9 mouse cellular contexts compared by ENCODE assay signal in the genomic region with DNA sequence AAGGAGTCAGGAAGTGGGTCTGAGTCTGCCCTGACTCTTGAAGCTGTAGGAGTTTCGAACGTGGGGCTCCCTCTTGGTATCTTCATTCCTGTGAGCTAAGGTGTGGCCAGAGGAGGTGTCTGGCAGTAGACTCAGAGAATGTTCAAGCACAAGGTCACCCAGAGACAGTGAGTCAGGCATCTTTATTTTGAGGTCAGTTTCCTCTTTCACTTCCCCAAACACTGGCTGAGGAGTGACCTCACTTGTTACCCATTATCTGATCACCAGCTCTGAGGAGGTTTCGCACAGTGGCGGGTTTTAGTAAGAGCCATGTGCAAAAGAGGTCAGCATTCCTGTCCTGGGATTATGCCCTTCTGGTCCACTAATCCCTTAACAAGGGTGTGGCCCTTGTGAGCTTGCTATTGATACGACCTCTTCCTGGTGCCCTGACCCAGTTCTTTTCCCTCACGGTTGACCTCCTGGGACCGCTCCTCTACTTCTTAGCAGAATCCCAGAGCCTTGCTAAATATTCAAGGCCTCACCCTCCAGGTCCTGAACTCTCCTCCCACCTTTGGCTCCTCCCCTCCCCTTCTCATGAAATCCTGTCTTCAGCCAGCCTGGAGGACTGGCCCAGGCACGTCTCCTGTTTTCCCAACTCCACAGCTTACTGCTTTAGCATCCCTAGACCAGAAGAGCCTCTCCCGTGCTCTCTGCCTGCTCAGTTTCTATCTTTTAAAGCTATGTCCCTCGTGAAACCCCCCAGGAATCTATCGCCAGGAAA. TPM values are rescaled to one million over a fixed set of nuclear protein-coding genes. Genes with fewer than 3 reads are reported as not detected.
DNase-seq lines count a peak whose midpoint lies in the region; ATAC-seq and TF ChIP-seq lines count a peak whose summit lies in the region.
"Had no signal": no experiment of that assay in that cellular context is flagged by ENCODE, and none has a peak within 500 bp of the region (broad histone marks: within the 10 kb centered on the region; RNA-seq: fewer than 3 reads in every experiment).

No protein-coding gene starts in this region.

- intact Hi-C loops in gastrocnemius, adult 2 months (cut with DNase I): no loop called here

- H3K4me2 ChIP-seq in midbrain, embryonic 14.5 days (ENCODE audit: low read length): no peak overlapping the region

- TF ChIP-seq CTCF in gastrocnemius, adult 2 months (IDR thresholded peaks at IDR 0.05): no peak

- no peak overlapping the region for H3K4me3 ChIP-seq in gastrocnemius, adult 2 months
- no peak overlapping the region for H3K4me3 ChIP-seq in embryonic facial prominence, embryonic 10.5 days
- no peak overlapping the region for H3K4me3 ChIP-seq in midbrain, embryonic 14.5 days (replicated peaks; ENCODE audit: low read depth, low read length)
- H3K4me3 ChIP-seq: erythroblast, embryonic 14.5 days had no signal

- 0 out of 2 replicates have a peak overlapping the region, but pooled peaks have one; percentile 31 for H3K27ac ChIP-seq in gastrocnemius, adult 2 months
- peak overlapping the region; percentile 21 for H3K27ac ChIP-seq in embryonic facial prominence, embryonic 10.5 days (replicated peaks)
- no peak overlapping the region for H3K27ac ChIP-seq in midbrain, embryonic 14.5 days (replicated peaks; ENCODE audit: low read depth, low read length)

- 32% methylated on average over 11 of the region's 11 CpGs for WGBS in embryonic facial prominence, embryonic 10.5 days
- 34% methylated on average over 11 of the region's 11 CpGs for WGBS in midbrain, embryonic 14.5 days

- ATAC-seq in megakaryocyte progenitor cell, adult 5-6 weeks (replicated peaks; ENCODE audit: poor library complexity): peak; percentile 92
- no peak for ATAC-seq in midbrain, embryonic 14.5 days (ENCODE audit: low FRiP score, low TSS enrichment)

- H3K9ac ChIP-seq in midbrain, embryonic 14.5 days (replicated peaks; ENCODE audit: low read length): no peak overlapping the region

- H3K9me3 ChIP-seq in embryonic facial prominence, embryonic 10.5 days: no peaks in the 10 kb centered on the region
- no peaks in the 10 kb centered on the region for H3K9me3 ChIP-seq in midbrain, embryonic 14.5 days (ENCODE audit: control insufficient read depth, low read length)

- H3K27me3 ChIP-seq in embryonic facial prominence, embryonic 10.5 days (replicated peaks; ENCODE audit: low read depth, poor library complexity, severe bottlenecking): peaks cover 19% of the 10 kb centered on the region; the same call in 1 of the 2 replicates
- H3K27me3 ChIP-seq in midbrain, embryonic 14.5 days (ENCODE audit: control insufficient read depth, insufficient read depth, low read length): no peaks in the 10 kb centered on the region

- no peaks in the 10 kb centered on the region for H3K36me3 ChIP-seq in embryonic facial prominence, embryonic 10.5 days (replicated peaks)
- H3K36me3 ChIP-seq in midbrain, embryonic 14.5 days (ENCODE audit: control insufficient read depth, insufficient read depth, low read length): no peaks in the 10 kb centered on the region

- peaks cover 60% of the 10 kb centered on the region for H3K4me1 ChIP-seq in embryonic facial prominence, embryonic 10.5 days
- peaks cover 10% of the 10 kb centered on the region for H3K4me1 ChIP-seq in midbrain, embryonic 14.5 days (ENCODE audit: control insufficient read depth, insufficient read depth, low read length)

- no peak for DNase-seq in gastrocnemius, adult 2 months
- DNase-seq in gastrocnemius, adult 18-20 months (ENCODE audit: low spot score): no peak
- DNase-seq in A20 (ENCODE audit: low read depth, low spot score): peak; percentile 88
- no peak for DNase-seq in embryonic facial prominence, embryonic 10.5 days (ENCODE audit: low spot score)
- no peak for DNase-seq in thymus, adult 18-20 months
- DNase-seq in midbrain, embryonic 14.5 days: no peak
- no peak for DNase-seq in cerebellum, adult 11-12 months

RNA-seq across cellular contexts. Expression of a gene that starts 40.6 kb away (rescaled TPM):
- total RNA-seq in gastrocnemius, adult 2 months (2021): 1 to 10 TPM; 7.7 to 7.8 TPM
- 1 to 10 TPM; 7.2 to 9.0 TPM for total RNA-seq in gastrocnemius, adult 18-20 months (2021)
- 16.4 and 16.6 TPM in 2 replicates for polyA plus RNA-seq in embryonic facial prominence, embryonic 10.5 days (2016; fragmentation: Nextera tagmentation; extraction: Ambion mirVana)
- total RNA-seq in megakaryocyte progenitor cell, adult 5-6 weeks (2015): 16.8 and 33.0 TPM in 2 replicates
- 26.9 and 27.4 TPM in 2 replicates for total RNA-seq in megakaryocyte progenitor cell, adult 5-6 weeks (2017)
- 31.6 and 41.1 TPM in 2 replicates for polyA plus RNA-seq in midbrain, embryonic 14.5 days (2014; fragmentation: Nextera tagmentation; extraction: Ambion mirVana)
